Mouse (Mus musculus): ENCODE data around the gene Sdhaf2. TPM values are rescaled to one million over a fixed set of nuclear protein-coding genes. Genes with fewer than 3 reads are reported as not detected.

The Sdhaf2 gene
- polyA plus RNA-seq, 1 experiment from 2014 or later: 57.7 TPM

DNA sequence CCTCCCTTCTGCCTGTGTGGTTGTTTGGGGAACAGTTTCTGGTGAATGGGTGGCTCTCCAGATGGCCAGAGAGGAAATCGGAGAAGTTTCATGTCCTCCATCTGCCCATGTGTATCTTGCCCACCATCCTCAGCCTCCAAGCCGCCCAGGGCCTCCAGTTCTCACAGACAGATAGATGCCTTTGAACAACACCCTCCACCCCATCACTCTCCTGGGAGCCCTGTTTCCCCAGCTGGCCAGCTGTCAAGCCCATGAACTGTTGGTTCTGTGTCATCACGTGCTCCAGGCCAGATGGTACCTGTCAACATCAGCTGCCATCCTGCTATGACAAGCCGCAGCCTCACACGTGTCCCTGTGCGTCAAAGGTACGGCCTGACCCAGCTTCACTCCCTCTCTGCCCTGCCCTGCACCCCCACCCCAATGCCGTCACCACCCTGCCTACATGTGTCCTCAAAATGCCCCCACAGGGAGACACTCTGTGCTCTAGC is 56.7 kb downstream of the Sdhaf2 start:
- Histone ChIP-seq H3K4me3 (ENCODE audit: inconsistent target) (no peak overlapping the region), H3K79me2 (ENCODE audit: inconsistent target) (no peaks in the 10 kb centered on the region), H3K27ac (no peak overlapping the region), H3K36me3 (ENCODE audit: inconsistent target) (no peaks in the 10 kb centered on the region)
- WGBS (ENCODE audit: missing documents): 78% methylated on average over 8 of the region's 8 CpGs

DNA sequence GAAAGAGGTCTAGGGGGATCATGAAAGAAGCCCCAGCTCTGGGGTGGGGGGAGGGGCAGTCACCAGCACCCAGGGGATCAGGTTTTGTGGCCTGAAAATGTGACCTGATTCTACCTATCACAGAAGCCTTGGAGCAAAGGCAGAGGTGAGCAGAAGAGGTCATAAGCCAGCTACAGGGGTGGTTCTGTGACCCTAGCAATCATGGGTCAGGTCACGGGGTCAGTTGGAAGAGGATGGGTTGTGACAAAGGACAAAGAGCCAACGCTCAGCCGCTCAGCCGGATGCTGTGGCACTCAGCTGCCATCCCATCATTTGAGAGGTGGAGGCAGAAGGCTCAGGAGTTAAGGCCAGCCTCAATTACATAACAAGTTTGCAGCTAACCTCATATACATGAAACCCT is 61.5 kb downstream of the Sdhaf2 start:
- Histone ChIP-seq H3K4me3 (ENCODE audit: inconsistent target) (no peak overlapping the region), H3K36me3 (ENCODE audit: inconsistent target) (no peaks in the 10 kb centered on the region), H3K79me2 (ENCODE audit: inconsistent target) (no peaks in the 10 kb centered on the region), H3K27ac (no peak overlapping the region)
- 84% methylated on average over 4 of the region's 4 CpGs for WGBS (ENCODE audit: missing documents)

DNA sequence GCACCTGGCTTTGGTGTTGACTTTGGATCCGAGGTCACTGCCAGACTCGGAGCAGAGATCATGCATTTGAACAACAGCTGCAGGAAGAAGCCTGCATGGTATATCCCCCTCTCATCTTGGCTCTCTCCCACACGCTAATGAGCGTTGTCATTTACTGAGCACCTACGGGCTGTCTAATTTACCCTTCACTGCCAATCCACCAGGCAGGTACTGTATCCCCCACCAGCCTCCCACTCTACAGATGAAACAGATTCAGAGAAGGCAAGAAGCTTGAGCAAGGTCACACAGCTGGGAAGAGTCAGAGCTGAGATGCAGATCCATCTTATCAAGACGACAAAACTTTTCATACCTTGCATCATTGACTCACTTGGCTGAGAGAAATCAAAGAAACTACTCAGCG is 64.4 kb downstream of the Sdhaf2 start:
- Histone ChIP-seq H3K27ac (no peak overlapping the region), H3K36me3 (ENCODE audit: inconsistent target) (no peaks in the 10 kb centered on the region), H3K79me2 (ENCODE audit: inconsistent target) (no peaks in the 10 kb centered on the region), H3K4me3 (ENCODE audit: inconsistent target) (no peak overlapping the region)
- WGBS (ENCODE audit: missing documents): 49% methylated on average over 7 of the region's 7 CpGs

DNA sequence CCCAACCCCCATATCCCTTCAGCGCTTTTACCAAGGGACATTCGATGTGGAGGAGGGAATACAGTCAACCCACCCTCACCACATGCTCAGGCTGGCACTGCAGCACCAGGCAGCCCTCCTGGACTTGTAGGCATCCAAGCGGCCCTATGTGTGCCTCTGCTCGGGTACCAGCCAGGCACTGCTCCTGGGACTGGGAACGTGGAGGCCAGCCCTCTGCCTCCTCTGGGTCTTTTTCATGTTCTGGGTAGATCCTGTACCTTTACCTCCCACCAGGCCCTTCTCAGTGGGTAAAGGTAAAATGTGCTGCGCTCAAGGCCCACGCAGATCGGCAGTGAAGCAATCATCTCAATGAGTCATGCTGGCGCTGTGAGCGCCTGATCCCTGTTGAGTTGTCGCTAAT is 66.0 kb downstream of the Sdhaf2 start:
- 72% methylated on average over 11 of the region's 11 CpGs for WGBS (ENCODE audit: missing documents)
- Histone ChIP-seq H3K27ac (no peak overlapping the region), H3K36me3 (ENCODE audit: inconsistent target) (no peaks in the 10 kb centered on the region), H3K4me3 (ENCODE audit: inconsistent target) (no peak overlapping the region), H3K79me2 (ENCODE audit: inconsistent target) (no peaks in the 10 kb centered on the region)

DNA sequence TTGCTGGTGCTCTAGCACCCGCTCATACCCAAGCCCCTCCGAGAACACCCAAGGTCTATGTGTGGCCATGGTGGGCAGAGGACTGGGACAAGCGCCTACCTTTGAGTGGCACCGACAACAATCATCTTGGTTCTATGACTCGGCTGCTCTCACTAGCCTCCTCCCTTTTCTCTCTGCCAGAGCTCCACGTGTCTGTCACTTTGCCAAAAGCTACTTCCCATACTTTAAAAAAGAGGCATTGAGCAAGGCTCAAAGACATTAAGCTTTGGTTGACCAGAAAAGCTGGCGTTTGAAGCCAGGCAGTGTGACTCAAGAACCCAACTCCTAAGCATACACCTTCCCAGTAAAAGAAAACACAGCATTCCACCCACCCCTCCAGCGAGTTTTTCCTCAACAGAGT is 67.8 kb downstream of the Sdhaf2 start:
- Histone ChIP-seq H3K27ac (no peak overlapping the region), H3K4me3 (ENCODE audit: inconsistent target) (no peak overlapping the region), H3K36me3 (ENCODE audit: inconsistent target) (no peaks in the 10 kb centered on the region), H3K79me2 (ENCODE audit: inconsistent target) (no peaks in the 10 kb centered on the region)
- 22% methylated on average over 8 of the region's 8 CpGs for WGBS (ENCODE audit: missing documents)

DNA sequence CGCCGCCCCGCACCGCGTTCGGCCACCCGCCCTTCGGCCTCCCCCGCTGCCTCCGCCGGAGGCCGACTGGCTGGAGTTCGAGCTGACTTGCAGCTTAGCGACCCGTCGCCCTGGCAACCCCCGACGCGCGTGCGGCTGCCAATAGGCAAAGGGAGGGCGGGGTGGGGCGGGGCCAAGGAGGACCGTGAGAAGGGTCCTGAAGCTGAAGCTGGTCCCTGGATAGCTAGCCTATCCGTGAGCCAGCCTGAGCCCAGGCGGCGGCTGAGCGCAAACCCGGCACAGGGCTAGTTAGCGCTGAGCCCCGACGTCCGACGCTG is 68.5 kb downstream of the Sdhaf2 start:
- Histone ChIP-seq H3K4me3 (ENCODE audit: inconsistent target) (no peak overlapping the region), H3K79me2 (ENCODE audit: inconsistent target) (no peaks in the 10 kb centered on the region), H3K27ac (no peak overlapping the region), H3K36me3 (ENCODE audit: inconsistent target) (no peaks in the 10 kb centered on the region)
- WGBS (ENCODE audit: missing documents): 5% methylated on average over 22 of the region's 34 CpGs

DNA sequence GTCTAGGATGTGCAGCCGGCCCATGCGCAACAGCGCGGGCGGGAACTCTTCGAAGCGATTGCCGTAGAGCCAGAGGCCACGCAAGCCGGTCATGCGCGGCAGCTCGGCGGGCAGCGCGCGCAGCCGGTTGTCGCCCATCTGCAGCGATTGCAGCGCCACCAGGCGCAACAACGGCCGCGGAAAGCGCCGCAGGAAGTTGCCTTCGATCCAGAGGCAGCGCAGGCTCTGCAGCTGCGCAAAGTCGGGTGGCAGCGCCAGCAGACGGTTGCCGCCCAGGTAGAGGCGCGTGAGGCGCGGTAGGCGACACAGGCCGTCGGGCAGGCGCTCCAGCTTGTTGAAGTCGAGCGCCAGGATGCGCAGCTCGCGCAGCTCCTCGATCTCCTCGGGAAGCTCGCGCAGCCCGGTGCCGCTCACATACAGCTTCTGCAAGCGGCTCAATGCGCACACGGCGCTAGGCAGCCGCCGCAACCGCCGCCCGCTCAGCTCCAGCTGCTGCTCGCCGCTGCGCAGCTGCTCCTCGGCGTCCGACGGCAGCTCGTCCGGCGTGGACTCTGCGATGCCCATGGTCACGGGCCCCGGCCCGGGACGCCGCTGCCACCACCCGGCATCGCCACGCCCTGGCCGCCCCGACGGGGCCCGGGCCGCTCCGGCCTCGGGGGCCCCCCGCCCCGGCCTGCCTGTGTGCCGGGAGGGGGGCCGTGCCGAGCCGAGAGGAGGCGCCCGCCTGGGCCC is 69.0 kb downstream of the Sdhaf2 start, which contains the start of gene Lrrc10b:
Gene Lrrc10b, minus strand, starts transcription at position 722 of the 732 bp plus-strand sequence.
- 2% methylated on average over 86 of the region's 96 CpGs for WGBS (ENCODE audit: missing documents)
- H3K27ac ChIP-seq: no peak within 1 kb of the TSS
- H3K36me3 ChIP-seq (ENCODE audit: inconsistent target): no peaks in the 10 kb centered on the region
- no peak within 1 kb of the TSS for H3K4me3 ChIP-seq (ENCODE audit: inconsistent target)
- no peaks in the 10 kb centered on the region for H3K79me2 ChIP-seq (ENCODE audit: inconsistent target)

DNA sequence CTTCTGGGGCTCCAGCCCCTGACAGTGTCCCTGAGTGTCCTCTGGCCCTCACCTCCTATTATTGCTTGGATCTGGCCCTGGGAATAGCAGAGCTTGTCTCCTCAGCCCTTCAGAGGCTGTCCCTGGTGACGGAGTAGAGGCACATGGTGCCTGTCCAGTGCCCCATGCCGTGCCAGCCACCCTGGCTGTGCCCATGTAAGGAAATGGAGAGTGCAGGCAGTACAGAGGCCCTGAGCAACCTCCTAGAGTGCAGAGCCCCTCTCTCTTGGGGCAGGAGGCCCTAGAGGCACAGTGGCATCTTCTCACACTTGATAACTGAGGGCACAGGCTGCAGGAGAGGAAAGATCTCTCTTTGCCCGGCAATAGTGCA is 70.5 kb downstream of the Sdhaf2 start:
- Histone ChIP-seq H3K36me3 (ENCODE audit: inconsistent target) (no peaks in the 10 kb centered on the region), H3K4me3 (ENCODE audit: inconsistent target) (no peak overlapping the region), H3K27ac (no peak overlapping the region), H3K79me2 (ENCODE audit: inconsistent target) (no peaks in the 10 kb centered on the region)
- 79% methylated on average over 3 of the region's 3 CpGs for WGBS (ENCODE audit: missing documents)

DNA sequence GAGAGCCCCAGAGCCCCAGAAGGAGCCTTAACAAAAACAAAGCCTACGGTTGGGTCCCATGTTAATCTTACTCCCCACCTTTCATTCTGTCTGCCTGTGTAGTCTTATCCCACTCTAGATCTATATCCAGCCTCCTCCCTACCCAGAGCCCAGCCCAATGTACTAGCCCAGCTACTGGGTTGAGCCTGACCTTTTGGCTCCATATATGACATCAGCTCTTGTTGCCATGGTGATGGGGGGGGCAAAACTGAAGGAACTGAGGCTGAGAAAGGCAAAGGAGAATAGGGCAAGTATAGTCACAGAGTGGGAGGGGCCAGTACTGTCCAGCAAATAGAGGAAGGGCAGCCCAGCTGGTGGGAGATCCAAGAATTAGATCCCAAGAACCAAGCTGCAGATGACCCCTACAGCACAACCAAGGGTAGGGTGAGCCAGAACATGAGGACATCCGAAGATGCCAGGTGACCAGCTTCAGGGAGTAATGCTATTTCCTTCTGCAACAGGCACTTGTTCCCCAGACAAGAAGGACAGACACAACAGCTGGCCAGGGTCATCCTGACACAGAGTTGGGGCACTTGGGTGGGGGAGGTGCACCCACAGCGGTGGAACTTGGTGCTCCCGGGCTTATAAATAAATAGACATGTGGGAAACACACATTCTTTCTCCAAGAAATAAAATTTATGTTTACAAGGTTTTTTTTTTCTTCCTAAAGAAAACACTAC is 71.1 kb downstream of the Sdhaf2 start:
- 69% methylated on average over 4 of the region's 4 CpGs for WGBS (ENCODE audit: missing documents)
- Histone ChIP-seq H3K36me3 (ENCODE audit: inconsistent target) (no peaks in the 10 kb centered on the region), H3K27ac (no peak overlapping the region), H3K4me3 (ENCODE audit: inconsistent target) (no peak overlapping the region), H3K79me2 (ENCODE audit: inconsistent target) (no peaks in the 10 kb centered on the region)

Other genes starting within 250 kb of the Sdhaf2 start
- gene Dagla, start 221.3 kb downstream of the Sdhaf2 start, polyA plus RNA-seq (2018): 2.2 to 3.9 TPM (median 2.9 TPM) in 3 replicates
- gene Syt7, start 137.1 kb downstream of the Sdhaf2 start, polyA plus RNA-seq (2018): not detected in 3 replicates
- gene Lrrc10b, start 68.7 kb downstream of the Sdhaf2 start, polyA plus RNA-seq (2018): 0.09 to 0.19 TPM in 2 of 3 replicates, not detected in the other
- gene Ppp1r32, start 43.2 kb downstream of the Sdhaf2 start, polyA plus RNA-seq (2018): 0.19 TPM in 1 of 3 replicates, not detected in the others
- gene Cpsf7, start 876 bp downstream of the Sdhaf2 start, polyA plus RNA-seq (2018): 23.4 to 32.9 TPM (median 25.6 TPM) in 3 replicates
- gene Tmem216, start 30.1 kb upstream of the Sdhaf2 start, polyA plus RNA-seq (2018): 1.4 to 5.1 TPM (median 2.8 TPM) in 3 replicates
- 12.4 to 32.0 TPM (median 13.9 TPM) in 3 replicates for gene Cyb561a3, start 51.0 kb upstream of the Sdhaf2 start, polyA plus RNA-seq (2018)
- 3.3 to 5.6 TPM (median 3.4 TPM) in 3 replicates for gene Tmem138, start 51.2 kb upstream of the Sdhaf2 start, polyA plus RNA-seq (2018)
- 113 to 146 TPM (median 129 TPM) in 3 replicates for gene Ddb1, start 79.2 kb upstream of the Sdhaf2 start, polyA plus RNA-seq (2018)
- gene Tkfc, start 79.5 kb upstream of the Sdhaf2 start, polyA plus RNA-seq (2018): 5.9 to 8.3 TPM (median 7.5 TPM) in 3 replicates
- gene Vwce, start 108.1 kb upstream of the Sdhaf2 start, polyA plus RNA-seq (2018): not detected in 3 replicates
- gene Pga5, start 151.9 kb upstream of the Sdhaf2 start, polyA plus RNA-seq (2018): not detected in 3 replicates
- 24.0 to 32.2 TPM (median 24.1 TPM) in 3 replicates for gene Vps37c, start 162.6 kb upstream of the Sdhaf2 start, polyA plus RNA-seq (2018)
- 0.20 to 0.54 TPM (median 0.42 TPM) in 3 replicates for gene Cd5, start 212.9 kb upstream of the Sdhaf2 start, polyA plus RNA-seq (2018)

Measured in macrophage (primary cell).